Mouse (Mus musculus): ENCODE results near the gene Thap7. TPM values are rescaled to one million over a fixed set of nuclear protein-coding genes. Genes with fewer than 3 reads are reported as not detected.
A peak's percentile ranks its signal among the peaks of the same experiment; 100 is the strongest.
"Not testable (repeated sequence)": the region's sequence is repeated elsewhere in the genome, so short reads cannot be mapped to it uniquely, and the experiment has no call there.

Thap7 gene
- polyA plus RNA-seq, 1 experiment from 2014 or later, result 66.5 TPM

DNA sequence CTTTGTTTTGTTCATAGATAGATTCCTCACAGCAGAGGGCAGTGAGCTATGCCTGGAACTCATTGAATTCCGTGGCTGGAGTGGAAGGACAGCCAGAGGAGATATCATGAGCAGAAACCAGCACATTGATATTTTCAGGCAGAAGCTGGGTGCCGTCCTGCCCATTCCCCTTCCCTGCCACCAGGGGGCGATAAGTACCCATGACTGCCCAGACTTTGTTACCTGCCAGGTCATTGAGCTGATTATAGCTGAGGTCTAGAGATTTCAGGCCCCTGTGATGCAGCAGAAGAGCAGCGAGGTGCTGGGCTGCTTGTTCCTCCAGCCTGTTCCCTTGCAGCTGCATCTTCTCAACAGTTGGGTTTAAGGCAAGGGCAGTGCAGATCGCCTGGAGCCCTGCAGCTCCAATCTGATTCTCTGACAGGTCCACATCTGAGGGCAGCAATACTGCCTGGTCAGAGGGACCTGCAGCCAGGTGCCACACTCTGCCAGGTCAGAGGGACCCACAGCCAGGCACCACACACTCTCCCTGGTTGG lies 27.1 kb upstream of the Thap7 start:
- no peak overlapping the region for H3K4me3 ChIP-seq
- H3K4me2 ChIP-seq (replicated peaks), result peak overlapping the region; percentile 28
- peaks cover 55% of the 10 kb centered on the region for H3K4me1 ChIP-seq
- H3K27me3 ChIP-seq, result peaks cover 19% of the 10 kb centered on the region
- no peaks in the 10 kb centered on the region for H3K9me3 ChIP-seq (replicated peaks)
- no peak overlapping the region for H3K9ac ChIP-seq
- peak; percentile 24 for ATAC-seq (ENCODE audit: low FRiP score)
- 1% methylated on average over 5 of the region's 5 CpGs for WGBS
- no peaks in the 10 kb centered on the region for H3K36me3 ChIP-seq
- H3K27ac ChIP-seq, result no peak overlapping the region

DNA sequence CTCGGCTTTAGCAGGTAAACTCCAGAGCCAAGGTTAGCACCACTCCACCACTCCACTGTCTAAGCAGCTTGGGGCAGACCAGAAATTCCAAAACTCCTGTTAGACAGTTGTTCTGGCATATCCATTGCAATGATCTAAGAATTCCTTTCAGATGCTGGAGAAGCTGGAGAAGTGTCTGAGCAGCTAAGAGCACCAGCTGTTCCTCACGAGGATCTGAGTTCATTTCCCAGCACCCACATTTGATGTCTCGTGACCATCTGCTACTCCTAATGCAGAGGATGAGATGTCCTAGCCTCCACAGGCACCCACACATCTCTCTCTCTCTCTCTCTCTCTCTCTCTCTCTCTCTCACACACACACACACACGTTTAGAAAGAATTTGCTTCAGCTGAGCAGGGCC lies 26.0 kb upstream of the Thap7 start:
- Histone ChIP-seq H3K9me3 (replicated peaks) (no peaks in the 10 kb centered on the region), H3K4me2 (replicated peaks) (no peak overlapping the region), H3K4me1 (peaks cover 54% of the 10 kb centered on the region), H3K4me3 (no peak overlapping the region), H3K9ac (no peak overlapping the region), H3K27ac (no peak overlapping the region), H3K36me3 (no peaks in the 10 kb centered on the region), H3K27me3 (peaks cover 18% of the 10 kb centered on the region)
- ATAC-seq (ENCODE audit: low FRiP score), result no peak
- WGBS, result 60% methylated on average over 4 of the region's 4 CpGs

DNA sequence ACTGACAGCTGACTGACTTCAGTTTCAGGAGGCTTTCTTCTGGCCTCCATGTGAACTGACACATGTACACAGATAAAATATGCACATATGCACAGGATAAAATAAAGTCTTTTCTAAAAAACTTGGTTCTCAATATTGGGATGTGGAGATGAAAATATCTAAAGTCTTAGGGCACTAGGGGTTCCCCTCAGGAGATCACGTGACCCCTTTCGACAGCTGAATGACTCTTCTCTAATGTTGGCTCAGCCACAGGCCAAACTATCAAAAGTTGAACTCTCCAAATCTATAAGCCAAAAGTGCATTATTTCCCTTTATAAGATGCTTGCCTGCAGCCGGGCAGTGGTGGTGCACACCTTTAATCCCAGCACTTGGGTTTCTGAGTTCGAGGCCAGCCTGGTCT lies 25.2 kb upstream of the Thap7 start:
- Histone ChIP-seq H3K4me2 (replicated peaks) (no peak overlapping the region), H3K4me1 (peaks cover 47% of the 10 kb centered on the region)

DNA sequence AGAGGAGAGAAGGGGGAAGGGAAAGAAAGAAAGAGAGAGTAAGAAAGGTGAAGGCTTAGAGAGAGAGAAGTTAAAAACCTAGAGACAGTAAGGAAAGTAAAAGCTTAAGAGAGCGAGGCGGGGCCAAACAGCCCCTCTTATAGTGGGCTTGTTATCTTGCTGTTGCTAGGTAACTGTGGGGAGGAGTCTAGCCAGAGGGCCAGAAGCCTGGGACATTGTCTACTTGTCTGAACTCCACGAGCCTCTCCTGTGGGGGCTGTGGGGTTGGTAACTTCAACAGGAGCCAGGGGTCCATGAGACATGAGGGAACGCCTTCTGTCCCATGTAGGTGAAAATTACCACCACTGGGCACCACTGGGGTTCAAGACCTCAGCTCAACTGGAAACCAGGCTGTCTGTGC lies 23.8 kb upstream of the Thap7 start:
- not testable (repeated sequence) for H3K4me3 ChIP-seq; H3K36me3 ChIP-seq; H3K27me3 ChIP-seq; H3K9me3 ChIP-seq (replicated peaks)
- peaks cover 35% of the 10 kb centered on the region for H3K4me1 ChIP-seq
- 13% methylated on average over 4 of the region's 4 CpGs for WGBS
- H3K27ac ChIP-seq, result peak overlapping the region; percentile 79
- H3K9ac ChIP-seq, result 0 out of 2 replicates have a peak overlapping the region, but pooled peaks have one; percentile 23
- peak overlapping the region; percentile 49 for H3K4me2 ChIP-seq (replicated peaks)
- peak; percentile 53 for ATAC-seq (ENCODE audit: low FRiP score)

More for the DNA sequence above, 25.2 kb upstream of the Thap7 start:
- H3K9me3 ChIP-seq (replicated peaks), result no peaks in the 10 kb centered on the region
- no peak overlapping the region for H3K4me3 ChIP-seq
- no peak overlapping the region for H3K9ac ChIP-seq
- H3K27me3 ChIP-seq, result peaks cover 11% of the 10 kb centered on the region; the same call in 1 of the 2 replicates
- no peaks in the 10 kb centered on the region for H3K36me3 ChIP-seq
- 94% methylated on average over 4 of the region's 4 CpGs for WGBS
- ATAC-seq (ENCODE audit: low FRiP score), result no peak
- H3K27ac ChIP-seq, result no peak overlapping the region

DNA sequence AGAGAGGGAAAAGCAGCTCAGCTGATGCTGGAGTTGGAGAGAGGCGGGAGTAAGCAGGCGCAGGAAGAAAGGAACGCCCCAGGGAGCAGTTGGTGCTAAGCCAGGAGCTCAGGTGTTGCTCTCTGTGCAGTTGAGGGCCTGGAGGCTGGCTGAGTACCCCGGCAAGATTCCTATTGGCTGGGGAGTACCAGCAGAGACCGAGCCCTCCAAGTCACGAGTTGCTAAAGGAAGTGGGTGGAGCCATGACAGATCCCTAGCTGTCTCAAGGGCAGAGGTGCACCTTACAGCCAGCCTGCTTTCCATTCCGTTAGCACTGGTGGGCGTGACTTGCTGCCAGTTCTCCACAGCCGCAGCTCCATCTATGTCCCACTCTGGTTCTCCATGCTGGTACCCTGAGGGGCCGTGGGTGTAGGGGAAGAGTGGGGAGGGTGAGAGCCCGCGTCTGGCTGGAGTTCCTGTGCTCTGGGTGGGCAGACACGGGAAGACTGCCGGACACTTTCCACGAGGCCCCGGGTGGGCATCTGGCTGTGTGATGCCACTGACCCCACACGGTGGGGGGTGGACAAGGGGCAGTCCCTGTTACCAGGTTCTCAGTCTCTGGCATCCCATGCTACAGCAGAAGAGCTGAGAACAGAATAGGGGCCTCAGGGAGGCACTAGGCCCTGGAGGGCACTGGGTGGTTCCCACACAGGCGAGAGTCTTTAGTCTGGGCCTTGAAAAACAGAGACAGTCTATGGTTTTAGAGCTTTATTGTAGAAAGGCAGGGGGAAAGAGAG lies 23.2 kb upstream of the Thap7 start:
- Histone ChIP-seq H3K9ac (peak overlapping the region; percentile 23; the same call in 1 of the 2 replicates), H3K27me3 (no peaks in the 10 kb centered on the region), H3K4me2 (replicated peaks) (peak overlapping the region; percentile 49), H3K4me3 (peak overlapping the region; percentile 17), H3K27ac (peak overlapping the region; percentile 79), H3K9me3 (replicated peaks) (no peaks in the 10 kb centered on the region), H3K36me3 (no peaks in the 10 kb centered on the region), H3K4me1 (peaks cover 32% of the 10 kb centered on the region)
- ATAC-seq (ENCODE audit: low FRiP score), result peak; percentile 72
- WGBS, result 5% methylated on average over 18 of the region's 18 CpGs

DNA sequence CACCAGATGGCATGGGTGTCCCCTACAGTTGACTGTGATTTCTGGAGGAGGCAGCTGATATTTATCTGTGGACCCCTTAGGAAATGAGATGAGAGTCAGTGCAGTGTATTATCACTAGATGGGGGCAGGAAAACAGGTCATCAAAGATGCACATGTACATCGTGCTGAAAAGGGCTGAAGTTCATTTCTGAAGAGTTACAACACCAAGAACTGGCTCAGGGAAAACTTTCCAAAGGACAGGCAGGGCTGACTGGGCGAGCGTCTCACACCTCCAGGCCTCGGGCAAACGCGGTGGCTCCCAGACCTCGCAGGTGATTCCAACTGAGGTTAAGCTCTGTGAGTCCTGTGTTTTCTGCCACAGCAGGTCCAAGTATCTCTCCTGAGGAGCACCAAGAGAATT lies 21.9 kb upstream of the Thap7 start:
- no peak for ATAC-seq (ENCODE audit: low FRiP score)
- H3K27me3 ChIP-seq, result no peaks in the 10 kb centered on the region
- H3K4me2 ChIP-seq (replicated peaks), result no peak overlapping the region
- 84% methylated on average over 7 of the region's 7 CpGs for WGBS
- no peak overlapping the region for H3K27ac ChIP-seq
- no peak overlapping the region; the same call in 1 of the 2 replicates for H3K9ac ChIP-seq
- H3K9me3 ChIP-seq (replicated peaks), result no peaks in the 10 kb centered on the region
- H3K4me1 ChIP-seq, result peaks cover 21% of the 10 kb centered on the region
- no peak overlapping the region for H3K4me3 ChIP-seq
- H3K36me3 ChIP-seq, result no peaks in the 10 kb centered on the region

DNA sequence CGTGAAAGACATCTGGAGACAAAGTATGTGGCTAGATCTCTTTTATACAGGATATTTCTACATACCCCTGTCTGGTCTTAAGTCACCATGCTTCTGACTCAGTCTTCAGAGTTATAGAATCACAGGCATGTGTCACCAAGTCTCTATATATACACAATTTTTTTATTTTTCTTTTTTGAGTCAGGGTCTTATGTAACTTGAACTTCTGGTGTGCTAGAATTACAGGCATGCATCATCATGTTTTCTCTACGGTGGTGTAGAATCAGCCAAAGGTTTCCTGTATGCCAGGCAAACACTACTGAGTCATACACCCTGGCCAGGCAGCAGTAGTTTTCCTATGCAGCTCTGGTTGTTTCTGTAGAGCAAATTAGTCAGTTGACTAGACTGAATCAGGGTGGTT lies 11.7 kb upstream of the Thap7 start:
- Histone ChIP-seq H3K9ac (no peak overlapping the region), H3K9me3 (replicated peaks) (no peaks in the 10 kb centered on the region), H3K27me3 (peaks cover 12% of the 10 kb centered on the region; the same call in 1 of the 2 replicates), H3K27ac (no peak overlapping the region), H3K4me2 (replicated peaks) (no peak overlapping the region), H3K4me1 (no peaks in the 10 kb centered on the region), H3K4me3 (no peak overlapping the region), H3K36me3 (no peaks in the 10 kb centered on the region)
- 78% methylated on average over 2 of the region's 2 CpGs for WGBS
- ATAC-seq (ENCODE audit: low FRiP score), result no peak

DNA sequence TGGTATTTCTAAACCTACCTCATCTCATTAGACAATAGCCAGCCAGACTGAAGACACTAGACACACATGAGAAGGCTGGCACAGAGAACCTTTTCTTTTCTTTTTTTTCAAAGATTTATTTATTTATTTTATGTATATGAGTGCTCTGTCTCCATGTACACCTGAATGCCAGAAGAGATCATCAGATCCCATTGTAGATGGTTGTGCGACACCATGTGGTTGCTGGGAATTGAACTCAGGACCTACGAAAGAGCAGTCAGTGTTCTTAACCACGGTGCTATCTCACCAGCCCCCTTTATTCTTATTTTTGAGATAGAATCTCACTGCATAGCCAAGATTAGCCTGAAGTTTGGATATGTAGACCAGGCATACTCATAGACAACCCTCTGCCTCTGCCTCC lies 5.6 kb upstream of the Thap7 start:
- H3K4me1 ChIP-seq, result peaks cover 5% of the 10 kb centered on the region
- H3K9me3 ChIP-seq (replicated peaks), result no peaks in the 10 kb centered on the region
- ATAC-seq (ENCODE audit: low FRiP score), result no peak
- no peaks in the 10 kb centered on the region for H3K36me3 ChIP-seq
- H3K4me3 ChIP-seq, result no peak overlapping the region
- peaks cover 12% of the 10 kb centered on the region; the same call in 1 of the 2 replicates for H3K27me3 ChIP-seq
- WGBS, result 92% methylated on average over 3 of the region's 3 CpGs
- H3K27ac ChIP-seq, result no peak overlapping the region
- H3K4me2 ChIP-seq (replicated peaks), result no peak overlapping the region
- H3K9ac ChIP-seq, result no peak overlapping the region

DNA sequence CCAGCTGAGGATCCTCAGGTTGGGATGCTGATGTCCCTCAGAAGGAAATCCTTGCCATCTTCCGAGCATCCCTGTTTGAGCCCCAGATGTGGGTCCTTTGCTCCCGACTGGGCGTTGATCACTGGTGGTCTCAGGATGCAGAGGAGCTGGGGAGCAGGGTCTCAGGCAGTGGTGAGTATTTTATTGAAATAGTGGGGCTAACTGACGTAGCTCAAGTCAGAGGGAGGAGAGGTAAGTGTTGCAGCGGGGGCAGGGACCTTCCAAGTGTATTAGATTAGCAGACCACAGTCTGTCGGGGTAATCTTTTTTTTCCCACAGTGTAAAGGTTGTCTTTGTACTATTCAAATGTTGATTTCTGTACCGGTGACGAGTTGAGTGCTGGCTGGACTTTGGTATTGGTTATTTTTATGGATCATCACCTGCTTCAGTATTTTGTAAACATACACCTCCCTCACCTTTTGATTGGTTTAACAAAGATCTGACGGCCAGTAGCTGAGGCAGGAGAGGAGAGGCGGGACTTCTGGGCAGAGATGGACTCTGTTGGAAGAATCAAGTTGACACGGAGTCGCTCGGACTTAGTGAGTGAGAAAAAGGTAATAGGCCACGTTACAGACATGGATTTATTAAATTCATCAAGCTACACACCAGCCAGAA lies 1.9 kb upstream of the Thap7 start:
- Histone ChIP-seq H3K9ac (no peak overlapping the region), H3K27me3 (no peaks in the 10 kb centered on the region), H3K4me1 (peaks cover 17% of the 10 kb centered on the region), H3K9me3 (replicated peaks) (no peaks in the 10 kb centered on the region), H3K4me2 (replicated peaks) (no peak overlapping the region), H3K27ac (no peak overlapping the region), H3K4me3 (no peak overlapping the region), H3K36me3 (peaks cover 12% of the 10 kb centered on the region)
- ATAC-seq (ENCODE audit: low FRiP score), result no peak
- 71% methylated on average over 14 of the region's 14 CpGs for WGBS

DNA sequence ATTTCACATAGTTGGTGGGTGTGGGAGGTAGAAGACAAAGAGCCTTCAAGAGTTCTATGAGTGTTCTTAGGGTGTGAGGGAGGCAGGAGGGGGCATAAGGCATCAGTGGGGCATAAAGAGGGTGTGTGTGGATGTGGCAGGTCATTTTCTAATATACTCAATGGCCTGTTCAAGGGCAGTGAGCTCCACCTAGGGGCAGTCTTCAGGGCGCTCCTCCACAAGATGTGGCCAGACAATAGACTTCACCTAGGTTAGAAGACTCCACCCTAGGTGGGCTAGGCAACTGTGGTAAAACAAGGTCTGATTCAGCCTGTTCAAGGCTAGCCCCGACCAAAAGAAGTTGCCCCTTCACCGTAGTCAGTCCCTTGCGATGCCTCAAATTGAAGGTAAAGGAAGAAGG lies 1.3 kb upstream of the Thap7 start:
- Histone ChIP-seq H3K27ac (no peak overlapping the region), H3K9me3 (replicated peaks) (no peaks in the 10 kb centered on the region), H3K9ac (no peak overlapping the region), H3K27me3 (no peaks in the 10 kb centered on the region), H3K4me2 (replicated peaks) (0 out of 2 replicates have a peak overlapping the region, but pooled peaks have one; percentile 90), H3K4me3 (no peak overlapping the region), H3K36me3 (peaks cover 18% of the 10 kb centered on the region), H3K4me1 (peaks cover 17% of the 10 kb centered on the region)
- 43% methylated on average over 4 of the region's 4 CpGs for whole genome bisulfite sequencing
- ATAC-seq (ENCODE audit: low FRiP score), result no peak

DNA sequence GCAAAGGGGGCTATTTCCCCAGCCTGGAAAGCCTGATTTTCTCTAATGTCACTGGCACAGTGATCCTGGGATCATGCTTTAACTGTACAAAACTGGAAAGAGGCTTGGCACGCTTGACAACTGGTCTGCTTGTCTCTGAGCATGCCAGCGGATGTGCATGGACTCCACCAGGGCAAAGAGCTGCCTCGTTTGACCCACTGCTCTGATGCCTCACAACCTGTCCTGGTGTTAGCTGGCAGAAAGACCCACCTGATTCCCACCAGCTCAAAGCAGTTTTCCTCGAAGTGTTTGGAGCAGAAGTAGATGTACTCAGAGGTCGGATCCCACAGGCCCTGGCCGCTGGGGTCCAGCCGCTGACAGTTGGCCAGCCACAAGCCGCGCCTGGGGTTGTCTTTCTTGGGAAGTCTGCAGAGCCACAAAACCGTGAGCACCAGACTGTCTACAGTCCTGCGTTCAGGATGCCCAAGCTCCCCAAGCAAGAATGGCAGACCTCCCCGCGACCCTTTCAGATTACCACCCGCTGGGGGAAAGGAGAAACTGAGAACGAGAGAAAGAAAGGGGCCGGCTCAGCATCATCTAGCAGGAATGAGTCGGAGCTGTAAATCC lies 852 bp downstream of the Thap7 start:
- peak overlapping the region; percentile 90 for H3K4me2 ChIP-seq (replicated peaks)
- H3K4me3 ChIP-seq, result peak overlapping the region; percentile 70
- no peaks in the 10 kb centered on the region for H3K27me3 ChIP-seq
- H3K9ac ChIP-seq, result peak overlapping the region; percentile 87
- H3K4me1 ChIP-seq, result peaks cover 17% of the 10 kb centered on the region
- H3K9me3 ChIP-seq (replicated peaks), result no peaks in the 10 kb centered on the region
- WGBS, result 20% methylated on average over 17 of the region's 17 CpGs
- peak overlapping the region; percentile 96 for H3K27ac ChIP-seq
- ATAC-seq (ENCODE audit: low FRiP score), result peak; percentile 6
- H3K36me3 ChIP-seq, result peaks cover 40% of the 10 kb centered on the region

DNA sequence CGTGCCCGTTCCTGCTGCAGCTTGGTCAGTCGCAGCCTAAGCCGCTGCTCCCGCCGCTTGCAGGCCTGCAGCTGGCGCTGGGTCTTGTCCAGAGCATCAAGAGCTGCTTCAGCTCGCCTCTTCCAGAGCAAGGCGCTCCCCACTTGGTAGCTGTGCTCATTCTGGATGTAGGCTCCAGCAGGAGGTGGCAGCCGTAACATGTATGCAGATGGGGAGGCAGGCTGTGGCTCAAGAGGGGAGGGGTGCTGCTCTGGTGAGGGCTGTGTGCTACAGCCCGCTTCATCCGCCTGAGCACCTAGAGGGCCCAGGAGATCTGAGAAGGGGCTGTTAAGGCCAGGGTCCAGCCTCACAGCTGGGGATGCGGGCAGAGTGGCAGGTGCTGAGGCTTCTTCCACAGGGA lies 2.7 kb downstream of the Thap7 start:
- Histone ChIP-seq H3K4me1 (peaks cover 17% of the 10 kb centered on the region), H3K4me3 (no peak overlapping the region), H3K9ac (no peak overlapping the region), H3K27me3 (no peaks in the 10 kb centered on the region), H3K27ac (no peak overlapping the region), H3K4me2 (replicated peaks) (no peak overlapping the region), H3K36me3 (peaks cover 54% of the 10 kb centered on the region), H3K9me3 (replicated peaks) (no peaks in the 10 kb centered on the region)
- 87% methylated on average over 13 of the region's 13 CpGs for WGBS
- no peak for ATAC-seq (ENCODE audit: low FRiP score)
